Mouse (Mus musculus): ENCODE data around the gene Sec24a. TPM values are rescaled to one million over a fixed set of nuclear protein-coding genes. Genes with fewer than 3 reads are reported as not detected.
"Not testable (repeated sequence)": the region's sequence is repeated elsewhere in the genome, so short reads cannot be mapped to it uniquely, and the experiment has no call there.

The Sec24a gene
- polyA plus RNA-seq, 1 experiment from 2014 or later = 10.5 TPM

DNA sequence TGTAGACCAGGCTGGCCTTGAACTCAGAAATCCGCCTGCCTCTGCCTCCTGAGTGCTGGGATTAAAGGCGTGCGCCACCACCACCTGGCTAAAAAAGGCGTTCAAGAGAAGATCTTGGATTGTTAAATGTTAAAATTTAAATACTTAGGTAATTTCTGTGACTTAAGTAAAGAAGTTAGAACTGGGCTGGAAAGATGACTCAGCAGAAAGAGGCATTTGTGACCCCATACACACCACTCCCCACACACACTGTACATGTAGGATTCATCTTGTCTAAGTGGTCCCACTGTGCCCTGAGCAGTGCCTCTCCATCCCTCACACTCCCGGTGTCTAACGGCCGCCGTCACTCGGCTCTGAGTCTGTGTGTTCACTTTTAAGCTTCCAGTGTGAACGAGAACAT is 57.0 kb downstream of the Sec24a start:
- Histone ChIP-seq H3K27ac (ENCODE audit: low read length) (no peak overlapping the region), H3K27me3 (replicated peaks; ENCODE audit: insufficient read depth, low read length) (no peaks in the 10 kb centered on the region), H3K9ac (replicated peaks; ENCODE audit: low read depth) (no peak overlapping the region), H3K4me2 (replicated peaks; ENCODE audit: low read depth, low read length) (no peak overlapping the region), H3K36me3 (ENCODE audit: insufficient read depth, low read length) (peaks cover 29% of the 10 kb centered on the region; the same call in 1 of the 2 replicates), H3K9me3 (ENCODE audit: low read length) (no peaks in the 10 kb centered on the region), H3K4me1 (ENCODE audit: insufficient read depth, low read depth, low read length) (no peaks in the 10 kb centered on the region), H3K4me3 (ENCODE audit: low read depth, low read length) (no peak overlapping the region)
- TF ChIP-seq EP300 (IDR thresholded peaks at IDR 0.05) = no peak
- TF ChIP-seq CTCF (IDR thresholded peaks at IDR 0.05) = no peak
- ATAC-seq = no peak
- WGBS = 95% methylated on average over 10 of the region's 10 CpGs
- no peak for DNase-seq (ENCODE audit: low spot score)

DNA sequence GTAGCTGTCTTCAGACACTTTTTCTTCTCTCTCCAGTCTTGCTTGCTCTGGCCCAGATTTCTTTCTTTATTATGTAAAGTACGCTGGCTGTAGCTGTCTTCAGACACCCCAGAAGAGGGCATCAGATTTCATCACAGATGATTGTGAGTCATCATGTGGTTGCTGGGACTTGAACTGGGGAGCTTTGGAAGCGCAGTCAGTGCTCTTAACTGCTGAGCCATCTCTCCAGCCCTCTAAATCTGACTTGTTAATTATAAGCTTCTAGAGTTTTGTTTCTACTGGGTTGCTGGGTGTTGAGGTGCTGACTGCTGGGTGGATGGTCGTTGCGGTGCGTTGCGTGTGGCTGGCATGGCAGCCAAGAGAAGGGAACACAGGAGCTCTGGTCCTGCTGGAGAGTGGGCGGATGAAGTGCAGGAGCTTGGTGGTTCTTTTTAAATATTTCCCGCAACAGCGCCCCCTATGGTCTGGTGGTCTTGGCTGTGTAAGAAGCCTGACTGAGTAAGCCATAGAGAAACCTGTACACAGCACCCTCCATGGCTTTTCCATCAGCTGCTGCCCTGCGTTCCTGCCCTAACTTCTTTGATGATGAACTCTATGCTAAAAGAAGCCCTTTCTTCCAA is 59.9 kb downstream of the Sec24a start:
- no peak overlapping the region for H3K27ac ChIP-seq (ENCODE audit: low read length)
- TF ChIP-seq CTCF (IDR thresholded peaks at IDR 0.05) = peak; percentile 45
- TF ChIP-seq EP300 (IDR thresholded peaks at IDR 0.05) = no peak
- no peak for ATAC-seq
- H3K9ac ChIP-seq (replicated peaks; ENCODE audit: low read depth) = no peak overlapping the region
- no peaks in the 10 kb centered on the region for H3K4me1 ChIP-seq (ENCODE audit: insufficient read depth, low read depth, low read length)
- H3K4me2 ChIP-seq (replicated peaks; ENCODE audit: low read depth, low read length) = no peak overlapping the region
- WGBS = 68% methylated on average over 10 of the region's 10 CpGs
- DNase-seq (ENCODE audit: low spot score) = no peak
- H3K36me3 ChIP-seq (ENCODE audit: insufficient read depth, low read length) = peaks cover 23% of the 10 kb centered on the region
- no peak overlapping the region for H3K4me3 ChIP-seq (ENCODE audit: low read depth, low read length)
- H3K27me3 ChIP-seq (replicated peaks; ENCODE audit: insufficient read depth, low read length) = no peaks in the 10 kb centered on the region
- H3K9me3 ChIP-seq (ENCODE audit: low read length) = no peaks in the 10 kb centered on the region

- no peak for DNase-seq (ENCODE audit: low spot score)
- TF ChIP-seq CTCF (IDR thresholded peaks at IDR 0.05) (no peak), EP300 (IDR thresholded peaks at IDR 0.05) (no peak)
- no peak for ATAC-seq
- WGBS = 81% methylated on average over 3 of the region's 3 CpGs
- no peak overlapping the region for H3K4me2 ChIP-seq (replicated peaks; ENCODE audit: low read depth, low read length)
- H3K27ac ChIP-seq (ENCODE audit: low read length) = no peak overlapping the region
- H3K4me3 ChIP-seq (ENCODE audit: low read depth, low read length) = no peak overlapping the region
- H3K27me3 ChIP-seq (replicated peaks; ENCODE audit: insufficient read depth, low read length) = no peaks in the 10 kb centered on the region
- H3K9me3 ChIP-seq (ENCODE audit: low read length) = no peaks in the 10 kb centered on the region
- H3K4me1 ChIP-seq (ENCODE audit: insufficient read depth, low read depth, low read length) = no peaks in the 10 kb centered on the region
- H3K36me3 ChIP-seq (ENCODE audit: insufficient read depth, low read length) = peaks cover 22% of the 10 kb centered on the region
- no peak overlapping the region for H3K9ac ChIP-seq (replicated peaks; ENCODE audit: low read depth)
Measured at GRCm38 (mm10) chr11:51702831-51703230, 60.6 kb downstream of the Sec24a start.

DNA sequence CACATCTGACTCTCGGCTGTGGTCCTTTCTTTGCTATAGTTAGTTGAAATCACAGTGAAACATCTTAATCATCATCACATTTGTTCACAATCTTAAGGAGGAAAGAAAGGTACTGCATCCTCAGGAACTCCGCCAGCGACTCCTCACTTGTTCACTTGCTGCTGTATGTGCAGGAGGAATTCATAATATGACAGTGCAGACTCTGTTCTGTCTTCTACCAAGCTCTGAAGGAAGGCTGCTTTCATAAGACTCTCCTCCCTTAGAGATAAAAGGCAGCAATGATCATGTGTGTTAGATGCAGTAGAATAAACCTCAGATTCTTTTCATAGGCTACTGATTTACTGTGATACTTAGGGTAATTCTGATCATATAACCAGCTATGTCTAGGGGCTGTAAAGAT is 68.5 kb downstream of the Sec24a start:
- Histone ChIP-seq H3K9ac (replicated peaks; ENCODE audit: low read depth) (no peak overlapping the region), H3K36me3 (ENCODE audit: insufficient read depth, low read length) (peaks cover 16% of the 10 kb centered on the region), H3K4me1 (ENCODE audit: insufficient read depth, low read depth, low read length) (no peaks in the 10 kb centered on the region), H3K27ac (ENCODE audit: low read length) (no peak overlapping the region), H3K4me3 (ENCODE audit: low read depth, low read length) (no peak overlapping the region), H3K27me3 (replicated peaks; ENCODE audit: insufficient read depth, low read length) (no peaks in the 10 kb centered on the region), H3K9me3 (ENCODE audit: low read length) (no peaks in the 10 kb centered on the region), H3K4me2 (replicated peaks; ENCODE audit: low read depth, low read length) (no peak overlapping the region)
- ATAC-seq = no peak
- 91% methylated on average over 3 of the region's 3 CpGs for WGBS
- TF ChIP-seq EP300 (IDR thresholded peaks at IDR 0.05) (no peak), CTCF (IDR thresholded peaks at IDR 0.05) (no peak)
- DNase-seq (ENCODE audit: low spot score) = no peak

DNA sequence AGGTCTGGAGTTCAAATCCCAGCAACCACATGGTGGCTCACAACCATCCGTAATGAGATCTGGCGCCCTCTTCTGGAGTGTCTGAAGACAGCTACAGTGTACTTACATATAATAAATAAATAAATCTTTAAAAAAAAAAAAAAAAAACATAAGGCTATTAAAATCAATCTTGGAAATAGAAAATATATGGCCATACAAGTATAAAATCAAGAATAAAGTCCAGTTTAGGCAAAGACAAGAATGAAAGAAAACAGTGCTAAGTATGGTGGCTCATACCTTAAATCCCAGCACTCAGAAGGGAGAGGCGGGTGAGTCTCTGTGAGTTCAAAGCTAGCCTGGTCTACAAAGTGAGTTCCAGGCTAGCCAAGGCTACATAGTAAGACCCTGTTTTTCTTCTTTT is 72.8 kb downstream of the Sec24a start:
- not testable (repeated sequence) for H3K4me2 ChIP-seq (replicated peaks; ENCODE audit: low read depth, low read length); H3K36me3 ChIP-seq (ENCODE audit: insufficient read depth, low read length); H3K27me3 ChIP-seq (replicated peaks; ENCODE audit: insufficient read depth, low read length); H3K4me3 ChIP-seq (ENCODE audit: low read depth, low read length); H3K4me1 ChIP-seq (ENCODE audit: insufficient read depth, low read depth, low read length); ATAC-seq; DNase-seq (ENCODE audit: low spot score); H3K9ac ChIP-seq (replicated peaks; ENCODE audit: low read depth); H3K27ac ChIP-seq (ENCODE audit: low read length); H3K9me3 ChIP-seq (ENCODE audit: low read length)
- 95% methylated on average over 1 of the region's 3 CpGs for WGBS

- 0 out of 2 replicates have a peak, but pooled peaks cover 3% of the 10 kb centered on the region for H3K36me3 ChIP-seq (ENCODE audit: insufficient read depth, low read length)
- DNase-seq (ENCODE audit: low spot score) = no peak
- peak overlapping the region; percentile 99 for H3K27ac ChIP-seq (ENCODE audit: low read length)
- WGBS = 21% methylated on average over 6 of the region's 6 CpGs
- TF ChIP-seq EP300 (IDR thresholded peaks at IDR 0.05) (no peak), CTCF (IDR thresholded peaks at IDR 0.05) (no peak)
- no peaks in the 10 kb centered on the region for H3K4me1 ChIP-seq (ENCODE audit: insufficient read depth, low read depth, low read length)
- H3K9me3 ChIP-seq (ENCODE audit: low read length) = no peaks in the 10 kb centered on the region
- no peaks in the 10 kb centered on the region for H3K27me3 ChIP-seq (replicated peaks; ENCODE audit: insufficient read depth, low read length)
- peak overlapping the region; percentile 71 for H3K4me2 ChIP-seq (replicated peaks; ENCODE audit: low read depth, low read length)
- peak overlapping the region; percentile 56 for H3K4me3 ChIP-seq (ENCODE audit: low read depth, low read length)
- ATAC-seq = no peak
- no peak overlapping the region for H3K9ac ChIP-seq (replicated peaks; ENCODE audit: low read depth)
Measured at GRCm38 (mm10) chr11:51689343-51689742, 74.1 kb downstream of the Sec24a start.

Measured in lung, postnatal 0 days (tissue).